Mouse (Mus musculus) left cerebral cortex, postnatal 10 days (tissue): ENCODE measurements at regions not wholly inside any gene's neighbourhood (a gene's known extent, or its start where the extent isn't known, plus 50 kb on each side); places are given as distances from the start of the nearest gene placed in this dataset.
A peak's percentile ranks its signal among the peaks of the same experiment; 100 is the strongest.
"Not testable (repeated sequence)": the region's sequence is repeated elsewhere in the genome, so short reads cannot be mapped to it uniquely, and the experiment has no call there.

ENCODE experiments used
- DNase-seq, 2 experiments: peaks; one replicate each; pipeline ENCODE4 v3.0.0; 2021 to 2022; ENCODE audit warnings: low spot score in 2 of 2, mixed read lengths in 1 of 2; ENCODE audit errors: extremely low spot score in 1 of 2
- intact Hi-C: fragments of 180-260 bp; cut with DNase I; formaldehyde crosslinking; loops from one replicate; pipeline ENCODE4 v1.15.1; 2025

GRCm38 (mm10) chr8:89523336-89523735 is 479.4 kb upstream of the Sall1 start:
- intact Hi-C loops = no loop called here
- no peak for DNase-seq

- intact Hi-C loops = no loop called here
- DNase-seq = no peak
Measured at GRCm38 (mm10) chr8:89516602-89517001, 472.6 kb upstream of the Sall1 start.

DNA sequence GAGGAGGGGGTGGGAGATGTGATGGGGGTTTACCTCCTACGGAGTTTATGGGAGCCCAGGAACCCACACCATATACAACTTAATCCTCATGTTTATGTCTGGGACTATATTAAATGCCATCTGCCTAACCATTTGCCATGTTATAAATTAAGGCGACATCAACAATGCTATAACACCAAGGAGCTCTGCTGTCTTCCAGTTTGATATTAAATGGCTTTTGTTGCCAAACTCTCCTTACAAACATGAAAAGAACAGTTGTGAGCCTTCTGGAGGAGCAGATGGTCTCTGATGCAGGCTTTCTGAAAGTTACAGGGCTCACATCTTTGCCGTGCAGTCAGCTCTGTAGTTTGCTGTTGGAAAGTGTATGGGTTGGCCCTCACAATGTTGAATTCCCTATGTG is 470.3 kb upstream of the Sall1 start:
- peak in 1 of 2 experiments; percentile 59 for DNase-seq
- intact Hi-C loops = no loop called here

- intact Hi-C loops = no loop called here
- no peak for DNase-seq
Measured at GRCm38 (mm10) chr8:89507639-89508038, 463.7 kb upstream of the Sall1 start.

GRCm38 (mm10) chr8:89503545-89504234 is 459.7 kb upstream of the Sall1 start:
- intact Hi-C loops = no loop called here
- DNase-seq = no peak

DNA sequence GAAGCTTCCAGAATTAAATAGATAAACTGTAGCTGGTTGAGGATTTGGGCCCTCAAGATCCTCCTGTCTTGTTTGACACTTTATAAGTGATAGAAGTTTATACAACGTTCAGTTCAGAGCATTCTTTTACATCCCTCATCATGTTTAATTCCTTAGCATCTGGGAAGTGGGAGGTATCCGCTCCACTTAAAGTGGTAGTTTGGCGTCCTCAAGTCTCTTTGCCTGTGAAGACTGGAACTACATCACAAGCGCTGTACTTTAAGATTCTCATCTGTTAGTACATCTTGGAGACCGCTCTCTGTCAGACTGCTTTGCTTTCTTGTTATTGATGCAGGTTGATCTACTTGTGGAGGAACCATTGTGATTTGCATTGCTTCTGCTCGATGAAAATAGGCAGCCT is 459.1 kb upstream of the Sall1 start:
- peak in 1 of 2 experiments; percentile 5 for DNase-seq
- intact Hi-C loops = no loop called here

DNA sequence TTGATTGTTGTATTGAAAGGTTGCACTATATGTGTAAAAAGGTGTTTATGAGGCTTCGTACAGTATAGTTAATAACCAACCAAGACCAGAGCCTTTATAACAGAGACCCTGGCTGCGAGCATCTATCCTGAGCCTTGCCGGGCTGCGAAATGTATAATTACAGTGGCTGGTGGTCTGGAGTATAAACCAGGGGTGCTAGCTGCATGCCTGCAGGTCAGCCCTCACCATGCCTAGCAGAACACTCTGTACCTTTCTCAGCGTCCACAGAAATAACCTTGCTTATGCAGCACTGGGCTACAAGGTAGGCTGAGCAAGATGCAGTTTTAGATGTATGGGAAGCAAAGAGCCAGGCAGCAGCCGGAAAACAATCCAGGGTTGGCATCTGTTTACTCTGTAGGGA is 457.8 kb upstream of the Sall1 start:
- DNase-seq = no peak
- intact Hi-C loops = no loop called here

GRCm38 (mm10) chr8:89499831-89500230 is 455.9 kb upstream of the Sall1 start:
- no peak for DNase-seq
- intact Hi-C loops = no loop called here

- no peak for DNase-seq
- intact Hi-C loops = no loop called here
Measured at GRCm38 (mm10) chr8:89498088-89498695, 454.2 kb upstream of the Sall1 start.

GRCm38 (mm10) chr8:89492336-89492735 is 448.4 kb upstream of the Sall1 start:
- intact Hi-C loops = no loop called here
- DNase-seq = no peak

- intact Hi-C loops, DNase-seq: not testable (repeated sequence)
Measured at GRCm38 (mm10) chr8:89482481-89482880, 438.5 kb upstream of the Sall1 start.

DNA sequence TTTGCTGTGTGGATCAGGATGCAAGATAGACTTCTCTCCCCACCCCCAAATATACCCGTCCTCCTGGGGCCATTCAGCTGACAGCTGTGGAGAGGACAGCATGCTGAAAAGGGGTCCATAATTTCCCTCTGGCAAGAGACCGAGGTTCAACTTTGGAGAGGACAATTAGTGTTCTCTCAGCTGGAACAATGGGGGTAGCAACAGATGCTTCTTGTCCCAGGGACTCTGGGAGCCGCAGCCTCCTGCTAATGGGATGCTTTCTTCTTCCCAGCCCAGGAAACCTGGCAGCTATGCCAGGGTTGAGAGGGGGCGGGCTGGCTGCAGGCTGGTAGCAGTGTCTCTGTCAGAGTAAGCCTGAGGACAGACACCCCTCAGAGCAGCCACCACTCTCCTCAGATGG is 433.0 kb upstream of the Sall1 start:
- no peak for DNase-seq
- intact Hi-C loops = no loop called here

- peak in 1 of 2 experiments; percentile 23 for DNase-seq
- intact Hi-C loops = no loop called here
Measured at GRCm38 (mm10) chr8:89471116-89471515, 427.2 kb upstream of the Sall1 start.

DNA sequence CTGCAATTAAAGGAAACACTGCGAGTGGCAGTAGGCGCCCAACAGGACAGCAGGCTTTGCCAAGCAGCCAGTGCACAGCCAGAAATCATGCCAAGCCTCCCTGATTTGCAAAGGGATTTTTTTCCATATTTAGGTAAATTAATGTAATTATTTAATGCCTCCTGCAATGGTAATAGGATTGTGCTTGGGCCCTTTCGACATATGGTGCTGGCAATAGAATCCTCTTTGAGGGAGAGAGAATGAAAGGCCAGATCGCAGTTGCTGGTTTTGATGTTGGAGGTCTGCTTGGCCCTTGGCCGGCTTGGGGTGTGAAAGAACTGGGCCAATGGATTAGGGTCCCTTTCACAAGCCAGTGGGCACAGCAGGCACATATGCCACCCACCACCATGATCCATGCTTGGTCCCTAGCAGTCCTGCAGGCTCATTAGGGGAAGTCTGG is 424.8 kb upstream of the Sall1 start:
- intact Hi-C loops = no loop called here
- DNase-seq = no peak

GRCm38 (mm10) chr8:89465211-89465753 is 421.3 kb upstream of the Sall1 start:
- intact Hi-C loops = no loop called here
- no peak for DNase-seq

DNA sequence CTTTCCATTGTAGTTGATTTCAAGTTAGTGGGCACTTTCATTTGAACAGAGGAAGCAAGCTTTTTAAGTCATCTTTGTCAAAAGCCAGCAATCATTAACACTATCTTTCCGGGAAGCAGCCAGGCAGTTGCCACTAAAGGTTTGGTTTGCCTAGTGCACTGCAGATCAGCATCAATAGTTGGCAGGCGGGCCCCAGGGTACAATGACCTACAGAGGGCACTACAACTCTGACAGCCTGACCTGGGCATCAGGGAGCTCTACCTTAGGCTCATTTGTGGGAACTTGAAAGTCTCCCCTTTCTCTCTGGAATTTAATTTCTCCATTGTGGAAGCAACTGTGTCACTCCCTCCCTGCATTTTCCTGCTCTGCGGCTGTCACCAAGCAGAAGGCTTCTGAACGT is 412.6 kb upstream of the Sall1 start:
- DNase-seq = no peak
- intact Hi-C loops = no loop called here

- no peak for DNase-seq
- intact Hi-C loops = no loop called here
Measured at GRCm38 (mm10) chr8:89455731-89456130, 411.8 kb upstream of the Sall1 start.

DNA sequence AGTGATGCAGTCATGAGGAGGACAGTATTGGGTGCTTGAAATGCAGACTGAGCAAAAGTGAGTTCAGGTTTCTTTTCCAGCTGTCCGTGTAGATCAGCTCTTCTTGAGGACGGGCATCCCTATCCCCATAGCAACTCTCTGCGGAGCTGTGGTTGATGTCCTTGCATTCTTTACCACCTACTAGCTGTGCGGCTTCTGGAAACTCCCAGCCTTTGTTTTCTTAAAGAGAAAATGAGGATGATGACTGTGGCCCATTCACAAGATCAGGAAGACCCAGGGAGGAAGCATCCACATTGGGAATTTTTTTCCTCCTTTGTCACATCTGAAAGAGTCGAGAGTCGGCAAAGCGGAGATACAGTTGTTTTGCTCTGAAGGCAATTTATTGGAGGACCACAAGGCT is 410.2 kb upstream of the Sall1 start:
- no peak for DNase-seq
- intact Hi-C loops = no loop called here

GRCm38 (mm10) chr8:89453724-89454123 is 409.8 kb upstream of the Sall1 start:
- DNase-seq = no peak
- intact Hi-C loops = no loop called here

DNA sequence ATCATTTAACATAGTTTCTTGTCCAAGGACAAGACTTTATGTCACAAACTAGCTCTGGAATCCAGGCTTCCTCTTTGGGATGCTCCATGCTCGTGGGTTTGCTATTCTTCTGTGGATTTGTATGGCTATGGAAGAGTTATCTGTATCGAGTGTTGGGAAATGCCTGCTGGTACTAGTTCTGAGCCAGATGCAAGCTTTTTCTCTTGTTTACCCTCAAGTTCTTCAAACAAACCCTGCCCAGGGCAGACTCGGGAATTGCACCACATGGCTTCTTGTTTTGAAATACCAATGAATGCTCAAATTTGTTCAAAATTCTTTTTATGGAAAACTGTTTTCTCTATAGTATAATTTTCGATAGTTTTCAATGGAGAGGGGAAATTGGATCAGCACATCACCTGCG is 400.5 kb upstream of the Sall1 start:
- no peak for DNase-seq
- intact Hi-C loops = no loop called here
